Mouse (Mus musculus): Measurements from ENCODE around the gene Aplp2. TPM values are rescaled to one million over a fixed set of nuclear protein-coding genes. Genes with fewer than 3 reads are reported as not detected.

The Aplp2 gene
- total and polyA plus RNA-seq, 3 experiments = 285 to 413 (median 294) TPM

GRCm38 (mm10) chr9:31119882-31120532 lies 91.6 kb downstream of the Aplp2 start:
- no peak for TF ChIP-seq EP300 (IDR thresholded peaks at IDR 0.05; ENCODE audit: insufficient read depth, low read depth, low read length)
- no peak for TF ChIP-seq POLR2A (IDR thresholded peaks at IDR 0.05; ENCODE audit: insufficient read depth, low read depth, low read length)
- no peak for TF ChIP-seq CTCF (IDR thresholded peaks at IDR 0.05)
- Histone ChIP-seq H3K27me3 (ENCODE audit: control insufficient read depth, insufficient read depth, low read length) (no peaks in the 10 kb centered on the region), H3K36me3 (ENCODE audit: control insufficient read depth, insufficient read depth, low read length) (no peaks in the 10 kb centered on the region), H3K4me1 (ENCODE audit: control insufficient read depth, insufficient read depth, low read length) (no peaks in the 10 kb centered on the region), H3K27ac (no peak overlapping the region), H3K79me2 (replicated peaks; ENCODE audit: control insufficient read depth, insufficient read depth, low read length) (no peaks in the 10 kb centered on the region), H3K4me3 (no peak overlapping the region), H3K9ac (ENCODE audit: low read depth, low read length) (no peak overlapping the region)
- DNase-seq = no peak
- WGBS = 38% methylated on average over 11 of the region's 11 CpGs
- intact Hi-C loops (cut with DNase I) = no loop called here

GRCm38 (mm10) chr9:31119405-31119804 lies 92.2 kb downstream of the Aplp2 start:
- Histone ChIP-seq H3K4me3 (no peak overlapping the region), H3K27me3 (ENCODE audit: control insufficient read depth, insufficient read depth, low read length) (no peaks in the 10 kb centered on the region), H3K27ac (no peak overlapping the region), H3K4me1 (ENCODE audit: control insufficient read depth, insufficient read depth, low read length) (no peaks in the 10 kb centered on the region), H3K9ac (ENCODE audit: low read depth, low read length) (no peak overlapping the region), H3K79me2 (replicated peaks; ENCODE audit: control insufficient read depth, insufficient read depth, low read length) (no peaks in the 10 kb centered on the region), H3K36me3 (ENCODE audit: control insufficient read depth, insufficient read depth, low read length) (no peaks in the 10 kb centered on the region)
- WGBS = 69% methylated on average over 5 of the region's 5 CpGs
- DNase-seq = no peak
- intact Hi-C loops (cut with DNase I) = no loop called here
- TF ChIP-seq EP300 (IDR thresholded peaks at IDR 0.05; ENCODE audit: insufficient read depth, low read depth, low read length) = no peak
- TF ChIP-seq POLR2A (IDR thresholded peaks at IDR 0.05; ENCODE audit: insufficient read depth, low read depth, low read length) = no peak
- no peak for TF ChIP-seq CTCF (IDR thresholded peaks at IDR 0.05)

DNA sequence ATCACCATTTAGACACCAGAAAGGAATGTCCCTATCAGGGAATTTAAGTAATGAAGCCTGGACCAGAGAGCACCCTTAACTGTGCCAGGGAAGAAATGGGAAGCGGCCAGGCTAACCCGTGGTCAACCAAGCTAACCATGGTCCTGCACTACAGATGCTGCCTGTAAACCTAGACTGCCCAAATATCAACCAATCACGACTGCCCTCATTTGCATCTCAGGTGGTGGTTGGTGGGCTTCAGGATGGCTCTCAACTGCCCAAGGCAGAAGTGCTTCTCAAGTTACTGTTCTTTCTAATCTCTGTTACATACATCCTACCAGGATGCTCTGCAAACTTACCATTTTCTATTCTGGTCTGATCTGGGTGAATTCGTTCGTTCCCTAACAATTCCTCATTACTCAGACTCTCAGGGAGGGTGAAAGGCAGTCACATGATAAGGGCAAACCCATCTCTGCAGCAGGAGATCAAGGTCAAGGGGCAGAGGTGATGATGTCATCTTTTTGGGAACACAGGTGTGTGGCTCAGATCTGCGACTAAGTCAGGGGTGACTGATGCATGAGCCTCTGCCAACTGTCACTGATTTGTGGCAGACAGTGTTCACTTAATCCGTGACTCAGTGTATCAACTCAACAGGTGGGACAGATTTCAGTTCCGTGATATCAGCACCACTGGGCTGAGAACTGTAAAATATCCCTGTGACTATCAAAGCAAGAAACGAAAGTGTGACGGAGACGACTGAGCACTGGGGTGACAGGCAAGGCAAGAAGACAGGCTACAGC lies 92.9 kb downstream of the Aplp2 start:
- no peaks in the 10 kb centered on the region for H3K27me3 ChIP-seq (ENCODE audit: control insufficient read depth, insufficient read depth, low read length)
- no peak for DNase-seq
- H3K36me3 ChIP-seq (ENCODE audit: control insufficient read depth, insufficient read depth, low read length) = no peaks in the 10 kb centered on the region
- intact Hi-C loops (cut with DNase I) = no loop called here
- H3K9ac ChIP-seq (ENCODE audit: low read depth, low read length) = no peak overlapping the region
- TF ChIP-seq EP300 (IDR thresholded peaks at IDR 0.05; ENCODE audit: insufficient read depth, low read depth, low read length) = no peak
- no peak for TF ChIP-seq POLR2A (IDR thresholded peaks at IDR 0.05; ENCODE audit: insufficient read depth, low read depth, low read length)
- H3K4me3 ChIP-seq = no peak overlapping the region
- WGBS = 34% methylated on average over 11 of the region's 11 CpGs
- no peaks in the 10 kb centered on the region for H3K4me1 ChIP-seq (ENCODE audit: control insufficient read depth, insufficient read depth, low read length)
- no peak overlapping the region for H3K27ac ChIP-seq
- no peaks in the 10 kb centered on the region for H3K79me2 ChIP-seq (replicated peaks; ENCODE audit: control insufficient read depth, insufficient read depth, low read length)

GRCm38 (mm10) chr9:31117488-31117887 lies 94.1 kb downstream of the Aplp2 start:
- no peaks in the 10 kb centered on the region for H3K36me3 ChIP-seq (ENCODE audit: control insufficient read depth, insufficient read depth, low read length)
- no peak for TF ChIP-seq CTCF (IDR thresholded peaks at IDR 0.05)
- H3K4me3 ChIP-seq = no peak overlapping the region
- H3K27ac ChIP-seq = no peak overlapping the region
- intact Hi-C loops (cut with DNase I) = no loop called here
- no peak for DNase-seq
- H3K9ac ChIP-seq (ENCODE audit: low read depth, low read length) = no peak overlapping the region
- no peaks in the 10 kb centered on the region for H3K4me1 ChIP-seq (ENCODE audit: control insufficient read depth, insufficient read depth, low read length)
- no peaks in the 10 kb centered on the region for H3K79me2 ChIP-seq (replicated peaks; ENCODE audit: control insufficient read depth, insufficient read depth, low read length)
- no peaks in the 10 kb centered on the region for H3K27me3 ChIP-seq (ENCODE audit: control insufficient read depth, insufficient read depth, low read length)
- WGBS = 83% methylated on average over 6 of the region's 6 CpGs

DNA sequence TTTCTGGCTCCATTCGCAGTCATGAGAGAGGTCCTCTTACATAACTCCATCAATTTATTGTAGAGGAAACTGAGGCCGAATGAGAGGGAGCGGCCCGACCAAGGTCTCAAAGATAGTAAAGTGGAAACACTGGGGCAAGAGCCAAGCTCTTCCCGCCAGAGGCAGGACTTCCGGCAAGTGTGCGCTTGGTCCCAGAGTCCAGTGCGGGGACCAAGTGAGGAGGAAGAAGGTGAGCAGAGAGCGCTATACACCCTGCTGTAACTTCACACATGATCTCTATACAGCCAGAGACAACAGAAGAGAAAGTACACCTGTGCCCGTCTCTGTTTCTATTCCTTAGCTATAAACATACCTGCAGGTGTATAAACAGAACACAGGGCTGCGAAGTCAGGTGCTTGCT lies 94.5 kb downstream of the Aplp2 start:
- Histone ChIP-seq H3K9ac (ENCODE audit: low read depth, low read length) (no peak overlapping the region), H3K79me2 (replicated peaks; ENCODE audit: control insufficient read depth, insufficient read depth, low read length) (no peaks in the 10 kb centered on the region), H3K27me3 (ENCODE audit: control insufficient read depth, insufficient read depth, low read length) (no peaks in the 10 kb centered on the region), H3K4me1 (ENCODE audit: control insufficient read depth, insufficient read depth, low read length) (no peaks in the 10 kb centered on the region), H3K4me3 (no peak overlapping the region), H3K36me3 (ENCODE audit: control insufficient read depth, insufficient read depth, low read length) (no peaks in the 10 kb centered on the region), H3K27ac (no peak overlapping the region)
- no peak for TF ChIP-seq CTCF (IDR thresholded peaks at IDR 0.05)
- TF ChIP-seq POLR2A (IDR thresholded peaks at IDR 0.05; ENCODE audit: insufficient read depth, low read depth, low read length) = no peak
- no peak for TF ChIP-seq EP300 (IDR thresholded peaks at IDR 0.05; ENCODE audit: insufficient read depth, low read depth, low read length)
- no peak for DNase-seq
- intact Hi-C loops (cut with DNase I) = no loop called here
- 86% methylated on average over 11 of the region's 11 CpGs for WGBS

GRCm38 (mm10) chr9:31115586-31115985 lies 96.0 kb downstream of the Aplp2 start:
- Histone ChIP-seq H3K36me3 (ENCODE audit: control insufficient read depth, insufficient read depth, low read length) (no peaks in the 10 kb centered on the region), H3K4me1 (ENCODE audit: control insufficient read depth, insufficient read depth, low read length) (no peaks in the 10 kb centered on the region), H3K27ac (no peak overlapping the region), H3K27me3 (ENCODE audit: control insufficient read depth, insufficient read depth, low read length) (no peaks in the 10 kb centered on the region), H3K4me3 (no peak overlapping the region), H3K79me2 (replicated peaks; ENCODE audit: control insufficient read depth, insufficient read depth, low read length) (no peaks in the 10 kb centered on the region), H3K9ac (ENCODE audit: low read depth, low read length) (no peak overlapping the region)
- DNase-seq = no peak
- intact Hi-C loops (cut with DNase I) = no loop called here
- TF ChIP-seq EP300 (IDR thresholded peaks at IDR 0.05; ENCODE audit: insufficient read depth, low read depth, low read length) = no peak

Data from heart, adult 2 months (tissue).